Mouse (Mus musculus): ENCODE results near the gene H13. TPM values are rescaled to one million over a fixed set of nuclear protein-coding genes. Genes with fewer than 3 reads are reported as not detected.
"Not testable (repeated sequence)": the region's sequence is repeated elsewhere in the genome, so short reads cannot be mapped to it uniquely, and the experiment has no call there.

Gene H13
- polyA plus RNA-seq, 1 experiment from 2014 or later, result 98.8 TPM

GRCm38 (mm10) chr2:152653874-152654715 lies 15.2 kb upstream of the H13 start:
- no peak overlapping the region for H3K9ac ChIP-seq (ENCODE audit: low read length)
- no peak overlapping the region for H3K4me3 ChIP-seq (ENCODE audit: low read length)
- WGBS, result 31% methylated on average over 14 of the region's 14 CpGs
- H3K36me3 ChIP-seq (ENCODE audit: control insufficient read depth, insufficient read depth, low read length), result no peaks in the 10 kb centered on the region
- peaks cover 8% of the 10 kb centered on the region; the same call in 1 of the 2 replicates for H3K4me1 ChIP-seq (replicated peaks; ENCODE audit: control insufficient read depth, insufficient read depth, low read length)
- H3K4me2 ChIP-seq (ENCODE audit: low read depth, low read length), result no peak overlapping the region
- no peak for ATAC-seq (ENCODE audit: low read depth)
- no peak overlapping the region for H3K27ac ChIP-seq (ENCODE audit: low read length)
- no peaks in the 10 kb centered on the region for H3K9me3 ChIP-seq (ENCODE audit: control insufficient read depth, low read length)
- H3K27me3 ChIP-seq (ENCODE audit: control insufficient read depth, insufficient read depth, low read depth, low read length), result no peaks in the 10 kb centered on the region

- ATAC-seq (ENCODE audit: low read depth), result no peak
- Histone ChIP-seq H3K9ac (ENCODE audit: low read length) (no peak overlapping the region), H3K36me3 (ENCODE audit: control insufficient read depth, insufficient read depth, low read length) (no peaks in the 10 kb centered on the region), H3K27ac (ENCODE audit: low read length) (no peak overlapping the region), H3K4me2 (ENCODE audit: low read depth, low read length) (no peak overlapping the region), H3K4me1 (replicated peaks; ENCODE audit: control insufficient read depth, insufficient read depth, low read length) (peaks cover 8% of the 10 kb centered on the region; the same call in 1 of the 2 replicates), H3K9me3 (ENCODE audit: control insufficient read depth, low read length) (no peaks in the 10 kb centered on the region), H3K27me3 (ENCODE audit: control insufficient read depth, insufficient read depth, low read depth, low read length) (no peaks in the 10 kb centered on the region), H3K4me3 (ENCODE audit: low read length) (no peak overlapping the region)
- 52% methylated on average over 10 of the region's 10 CpGs for WGBS
These were observed 11.9 kb upstream of the H13 start for GRCm38 (mm10) chr2:152657398-152657797.

GRCm38 (mm10) chr2:152661163-152661562 lies 8.1 kb upstream of the H13 start:
- no peak overlapping the region for H3K4me2 ChIP-seq (ENCODE audit: low read depth, low read length)
- H3K4me3 ChIP-seq (ENCODE audit: low read length), result no peak overlapping the region
- H3K36me3 ChIP-seq (ENCODE audit: control insufficient read depth, insufficient read depth, low read length), result no peaks in the 10 kb centered on the region
- no peaks in the 10 kb centered on the region for H3K4me1 ChIP-seq (replicated peaks; ENCODE audit: control insufficient read depth, insufficient read depth, low read length)
- no peak overlapping the region for H3K9ac ChIP-seq (ENCODE audit: low read length)
- 76% methylated on average over 6 of the region's 6 CpGs for WGBS
- H3K9me3 ChIP-seq (ENCODE audit: control insufficient read depth, low read length), result no peaks in the 10 kb centered on the region
- no peak for ATAC-seq (ENCODE audit: low read depth)
- no peak overlapping the region for H3K27ac ChIP-seq (ENCODE audit: low read length)
- H3K27me3 ChIP-seq (ENCODE audit: control insufficient read depth, insufficient read depth, low read depth, low read length), result no peaks in the 10 kb centered on the region

GRCm38 (mm10) chr2:152666191-152666590 lies 3.1 kb upstream of the H13 start:
- WGBS, result 56% methylated on average over 3 of the region's 3 CpGs
- H3K4me2 ChIP-seq (ENCODE audit: low read depth, low read length); H3K36me3 ChIP-seq (ENCODE audit: control insufficient read depth, insufficient read depth, low read length); H3K9me3 ChIP-seq (ENCODE audit: control insufficient read depth, low read length); H3K4me1 ChIP-seq (replicated peaks; ENCODE audit: control insufficient read depth, insufficient read depth, low read length); H3K27me3 ChIP-seq (ENCODE audit: control insufficient read depth, insufficient read depth, low read depth, low read length); H3K9ac ChIP-seq (ENCODE audit: low read length); ATAC-seq (ENCODE audit: low read depth); H3K4me3 ChIP-seq (ENCODE audit: low read length); H3K27ac ChIP-seq (ENCODE audit: low read length): not testable (repeated sequence)

- peak; percentile 65 for ATAC-seq (ENCODE audit: low read depth)
- under 1% methylated on average over 46 of the region's 46 CpGs for WGBS
- H3K9me3 ChIP-seq (ENCODE audit: control insufficient read depth, low read length), result no peaks in the 10 kb centered on the region
- no peaks in the 10 kb centered on the region for H3K27me3 ChIP-seq (ENCODE audit: control insufficient read depth, insufficient read depth, low read depth, low read length)
- peak overlapping the region; percentile 90 for H3K27ac ChIP-seq (ENCODE audit: low read length)
- H3K4me2 ChIP-seq (ENCODE audit: low read depth, low read length), result peak overlapping the region; percentile 71
- peaks cover 28% of the 10 kb centered on the region for H3K4me1 ChIP-seq (replicated peaks; ENCODE audit: control insufficient read depth, insufficient read depth, low read length)
- H3K36me3 ChIP-seq (ENCODE audit: control insufficient read depth, insufficient read depth, low read length), result peaks cover 3% of the 10 kb centered on the region; the same call in 1 of the 2 replicates
- H3K4me3 ChIP-seq (ENCODE audit: low read length), result peak overlapping the region; percentile 88
- H3K9ac ChIP-seq (ENCODE audit: low read length), result peak overlapping the region; percentile 95
These were observed 601 bp downstream of the H13 start for GRCm38 (mm10) chr2:152669639-152670484.

GRCm38 (mm10) chr2:152670983-152671641 lies 1.9 kb downstream of the H13 start:
- H3K27ac ChIP-seq (ENCODE audit: low read length), result peak overlapping the region; percentile 44; the same call in 1 of the 2 replicates
- 32% methylated on average over 9 of the region's 9 CpGs for WGBS
- no peaks in the 10 kb centered on the region for H3K27me3 ChIP-seq (ENCODE audit: control insufficient read depth, insufficient read depth, low read depth, low read length)
- H3K9me3 ChIP-seq (ENCODE audit: control insufficient read depth, low read length), result no peaks in the 10 kb centered on the region
- peaks cover 13% of the 10 kb centered on the region for H3K36me3 ChIP-seq (ENCODE audit: control insufficient read depth, insufficient read depth, low read length)
- peak overlapping the region; percentile 71 for H3K4me2 ChIP-seq (ENCODE audit: low read depth, low read length)
- no peak for ATAC-seq (ENCODE audit: low read depth)
- H3K4me3 ChIP-seq (ENCODE audit: low read length), result peak overlapping the region; percentile 88
- H3K9ac ChIP-seq (ENCODE audit: low read length), result peak overlapping the region; percentile 95
- H3K4me1 ChIP-seq (replicated peaks; ENCODE audit: control insufficient read depth, insufficient read depth, low read length), result peaks cover 28% of the 10 kb centered on the region

GRCm38 (mm10) chr2:152671642-152671999 lies 2.4 kb downstream of the H13 start:
- H3K27ac ChIP-seq (ENCODE audit: low read length), result peak overlapping the region; percentile 33
- H3K4me1 ChIP-seq (replicated peaks; ENCODE audit: control insufficient read depth, insufficient read depth, low read length), result peaks cover 28% of the 10 kb centered on the region
- H3K9ac ChIP-seq (ENCODE audit: low read length), result peak overlapping the region; percentile 29; the same call in 1 of the 2 replicates
- H3K9me3 ChIP-seq (ENCODE audit: control insufficient read depth, low read length), result no peaks in the 10 kb centered on the region
- no peaks in the 10 kb centered on the region for H3K27me3 ChIP-seq (ENCODE audit: control insufficient read depth, insufficient read depth, low read depth, low read length)
- peak overlapping the region; percentile 88 for H3K4me3 ChIP-seq (ENCODE audit: low read length)
- H3K4me2 ChIP-seq (ENCODE audit: low read depth, low read length), result peak overlapping the region; percentile 71
- peaks cover 16% of the 10 kb centered on the region for H3K36me3 ChIP-seq (ENCODE audit: control insufficient read depth, insufficient read depth, low read length)
- ATAC-seq (ENCODE audit: low read depth), result peak; percentile 45
- WGBS, result 12% methylated on average over 5 of the region's 5 CpGs

- Histone ChIP-seq H3K27ac (ENCODE audit: low read length) (no peak overlapping the region), H3K4me3 (ENCODE audit: low read length) (no peak overlapping the region), H3K36me3 (ENCODE audit: control insufficient read depth, insufficient read depth, low read length) (peaks cover 19% of the 10 kb centered on the region), H3K4me2 (ENCODE audit: low read depth, low read length) (peak overlapping the region; percentile 71; the same call in 1 of the 2 replicates), H3K27me3 (ENCODE audit: control insufficient read depth, insufficient read depth, low read depth, low read length) (no peaks in the 10 kb centered on the region), H3K4me1 (replicated peaks; ENCODE audit: control insufficient read depth, insufficient read depth, low read length) (peaks cover 28% of the 10 kb centered on the region), H3K9me3 (ENCODE audit: control insufficient read depth, low read length) (no peaks in the 10 kb centered on the region), H3K9ac (ENCODE audit: low read length) (peak overlapping the region; percentile 29; the same call in 1 of the 2 replicates)
- ATAC-seq (ENCODE audit: low read depth), result no peak
- 72% methylated on average over 12 of the region's 12 CpGs for whole genome bisulfite sequencing
These were observed 2.9 kb downstream of the H13 start for GRCm38 (mm10) chr2:152672166-152672565.

All from lung, embryonic 16.5 days (tissue).